ENCODE assay signal across 8 mouse cellular contexts in the genomic region with DNA sequence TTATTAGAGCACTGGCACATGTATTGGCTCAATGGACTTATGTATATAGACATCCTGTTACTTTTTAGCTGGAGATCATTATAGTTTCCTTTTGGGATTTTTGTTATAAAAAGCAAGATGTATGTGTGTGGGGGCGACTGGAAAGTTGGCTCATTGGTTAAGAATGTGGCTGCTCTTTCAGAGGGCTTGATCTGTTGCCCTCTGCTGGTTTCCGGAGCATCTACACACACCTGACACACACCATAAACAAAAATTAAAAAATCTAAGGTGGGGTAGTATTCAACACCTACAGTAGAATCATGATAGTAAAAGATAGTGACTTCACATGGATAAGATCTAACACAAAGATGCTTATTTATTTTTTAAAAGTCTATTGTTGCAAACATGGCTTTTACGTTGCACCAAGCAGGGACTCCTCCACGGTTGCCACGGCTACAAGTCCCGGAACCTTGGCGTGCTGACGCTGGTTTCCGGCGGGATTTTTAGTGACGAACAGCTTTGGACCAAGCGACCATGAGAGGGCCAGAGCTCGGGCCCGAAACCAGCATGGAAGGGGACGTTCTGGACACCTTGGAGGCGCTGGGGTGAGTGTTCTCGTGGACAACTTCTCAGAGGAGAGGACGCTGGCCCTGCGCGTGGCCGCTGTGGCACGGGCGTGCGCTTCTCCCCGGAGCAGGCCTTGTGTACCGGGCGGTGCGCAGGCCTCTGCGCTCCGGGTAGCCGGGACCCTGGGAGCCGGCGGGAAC. TPM values are rescaled to one million over a fixed set of nuclear protein-coding genes. Genes with fewer than 3 reads are reported as not detected.
DNase-seq lines count a peak whose midpoint lies in the region; ATAC-seq lines count a peak whose summit lies in the region.

Gene Fam98b (plus strand): TSS at position 485 of the 746 bp plus-strand sequence.

- peak within 1 kb of the TSS; percentile 89 for H3K9ac ChIP-seq in hindbrain, embryonic 12.5 days

- ATAC-seq in hindbrain, embryonic 12.5 days (ENCODE audit: low FRiP score), result peak; percentile 97

- peak; percentile 97 for DNase-seq in NIH3T3 (ENCODE audit: low read depth)
- DNase-seq in cerebellum, postnatal 10 days, result peak; percentile 93 to 95
- peak; percentile 78 to 88 for DNase-seq in frontal cortex, postnatal 10 days (ENCODE audit: low spot score in 2 of 2)
- DNase-seq in layer of hippocampus, postnatal 14 days (ENCODE audit: low spot score in 2 of 2), result peak; percentile 93
- DNase-seq in lung, postnatal 14 days, result peak; percentile 88
- DNase-seq in retina, adult 2 months (ENCODE audit: low read depth, low spot score), result peak; percentile 92
- DNase-seq in thymus, postnatal 36 days, result peak; percentile 85 to 90

- no peaks in the 10 kb centered on the region for H3K36me3 ChIP-seq in hindbrain, embryonic 12.5 days

- peak within 1 kb of the TSS; percentile 67 for H3K4me2 ChIP-seq in hindbrain, embryonic 12.5 days (replicated peaks)

- no peaks in the 10 kb centered on the region for H3K27me3 ChIP-seq in hindbrain, embryonic 12.5 days

- under 1% methylated on average over 33 of the region's 33 CpGs for WGBS in hindbrain, embryonic 12.5 days

- peaks cover 9% of the 10 kb centered on the region for H3K4me1 ChIP-seq in hindbrain, embryonic 12.5 days

- H3K4me3 ChIP-seq in hindbrain, embryonic 12.5 days, result peak within 1 kb of the TSS; percentile 88

- H3K27ac ChIP-seq in hindbrain, embryonic 12.5 days, result peak within 1 kb of the TSS; percentile 93

- no peaks in the 10 kb centered on the region for H3K9me3 ChIP-seq in hindbrain, embryonic 12.5 days (replicated peaks)

RNA-seq across cellular contexts. Expression of gene Fam98b, which starts in this region (rescaled TPM):
- 14.7 and 18.2 TPM in 2 replicates for polyA plus RNA-seq in hindbrain, embryonic 12.5 days (2016; fragmentation: Nextera tagmentation; extraction: Ambion mirVana)
- total RNA-seq in layer of hippocampus, postnatal 14 days (2021), result 10 to 100 TPM; 40.9 to 45.2 TPM

Comparison
In these comparisons a context has a peak if more than half of its experiments do, and no peak if none do; other contexts are left out.
1. Peak in every context shown above with its lines: DNase-seq, ATAC-seq, H3K4me3 ChIP-seq and H3K27ac ChIP-seq.